Mouse (Mus musculus) erythroblast, embryonic 14.5 days (primary cell): Measurements from ENCODE around the gene Whrn.

Experiments
- GATA1 ChIP-seq: IDR thresholded peaks from 2 replicates; pipeline ENCODE4 v1.6.1; 2012; ENCODE audit warnings: low read length, inconsistent platforms, mixed read lengths
- TAL1 ChIP-seq: IDR thresholded peaks from 3 replicates; pipeline ENCODE4 v1.6.1; 2012; ENCODE audit warnings: low read length, inconsistent platforms, mixed read lengths

DNA sequence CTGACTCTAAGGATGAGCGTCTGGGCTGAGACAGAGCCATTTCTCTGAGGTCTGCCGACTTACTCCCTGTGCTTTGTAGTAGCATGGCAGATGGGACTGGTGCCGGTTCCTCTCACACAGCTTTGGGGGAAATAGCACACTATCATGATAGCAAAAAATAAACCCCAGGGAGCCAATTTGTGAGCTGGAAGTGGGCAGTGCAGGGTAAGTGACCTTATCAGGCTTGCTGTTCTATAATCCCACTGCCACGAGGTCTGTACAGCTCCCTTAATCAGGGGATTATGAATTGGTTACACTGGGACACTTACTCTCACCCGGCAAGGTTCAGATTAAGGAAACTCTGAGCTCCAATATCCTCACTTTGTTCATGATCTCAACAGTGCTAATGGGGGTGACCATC lies 5.3 kb upstream of the Whrn start:
- no peak for TF ChIP-seq TAL1
- TF ChIP-seq GATA1: no peak
